Mouse (Mus musculus): ENCODE results near the gene Xpr1. TPM values are rescaled to one million over a fixed set of nuclear protein-coding genes. Genes with fewer than 3 reads are reported as not detected.

The Xpr1 gene
- polyA plus RNA-seq, 1 experiment from 2014 or later: 57.4 TPM

- H3K27ac ChIP-seq (ENCODE audit: low read length): no peak overlapping the region
- no peak overlapping the region for H3K4me3 ChIP-seq (ENCODE audit: low read depth, low read length)
- H3K9ac ChIP-seq (ENCODE audit: low read depth, low read length): no peak overlapping the region
- peaks cover 7% of the 10 kb centered on the region; the same call in 1 of the 2 replicates for H3K4me1 ChIP-seq (ENCODE audit: control insufficient read depth, insufficient read depth, low read length)
- no peaks in the 10 kb centered on the region for H3K9me3 ChIP-seq (replicated peaks; ENCODE audit: control insufficient read depth, low read length, poor library complexity, severe bottlenecking)
- no peak overlapping the region for H3K4me2 ChIP-seq (ENCODE audit: low read length)
- peaks cover 11% of the 10 kb centered on the region for H3K27me3 ChIP-seq (ENCODE audit: control insufficient read depth, insufficient read depth, low read depth, low read length)
- 68% methylated on average over 7 of the region's 7 CpGs for WGBS
- H3K36me3 ChIP-seq (ENCODE audit: control insufficient read depth, insufficient read depth, low read length): no peaks in the 10 kb centered on the region
- ATAC-seq: no peak
These were observed 171.7 kb downstream of the Xpr1 start for GRCm38 (mm10) chr1:155245516-155245915.

GRCm38 (mm10) chr1:155244771-155245211 is 172.4 kb downstream of the Xpr1 start:
- peak overlapping the region; percentile 72 for H3K9ac ChIP-seq (ENCODE audit: low read depth, low read length)
- H3K27ac ChIP-seq (ENCODE audit: low read length): no peak overlapping the region
- no peak for ATAC-seq
- peaks cover 11% of the 10 kb centered on the region for H3K27me3 ChIP-seq (ENCODE audit: control insufficient read depth, insufficient read depth, low read depth, low read length)
- H3K4me2 ChIP-seq (ENCODE audit: low read length): peak overlapping the region; percentile 86
- peak overlapping the region; percentile 48 for H3K4me3 ChIP-seq (ENCODE audit: low read depth, low read length)
- H3K4me1 ChIP-seq (ENCODE audit: control insufficient read depth, insufficient read depth, low read length): peaks cover 7% of the 10 kb centered on the region; the same call in 1 of the 2 replicates
- WGBS: 5% methylated on average over 27 of the region's 29 CpGs
- H3K36me3 ChIP-seq (ENCODE audit: control insufficient read depth, insufficient read depth, low read length): no peaks in the 10 kb centered on the region
- H3K9me3 ChIP-seq (replicated peaks; ENCODE audit: control insufficient read depth, low read length, poor library complexity, severe bottlenecking): no peaks in the 10 kb centered on the region

- peaks cover 11% of the 10 kb centered on the region for H3K27me3 ChIP-seq (ENCODE audit: control insufficient read depth, insufficient read depth, low read depth, low read length)
- peak within 1 kb of the TSS; percentile 86 for H3K4me2 ChIP-seq (ENCODE audit: low read length)
- 3% methylated on average over 82 of the region's 85 CpGs for WGBS
- ATAC-seq: peak; percentile 59
- no peaks in the 10 kb centered on the region for H3K36me3 ChIP-seq (ENCODE audit: control insufficient read depth, insufficient read depth, low read length)
- peak within 1 kb of the TSS; percentile 72 for H3K9ac ChIP-seq (ENCODE audit: low read depth, low read length)
- no peak within 1 kb of the TSS for H3K27ac ChIP-seq (ENCODE audit: low read length)
- peaks cover 13% of the 10 kb centered on the region; the same call in 1 of the 2 replicates for H3K4me1 ChIP-seq (ENCODE audit: control insufficient read depth, insufficient read depth, low read length)
- H3K4me3 ChIP-seq (ENCODE audit: low read depth, low read length): peak within 1 kb of the TSS; percentile 48
- no peaks in the 10 kb centered on the region for H3K9me3 ChIP-seq (replicated peaks; ENCODE audit: control insufficient read depth, low read length, poor library complexity, severe bottlenecking)
These were observed 173.1 kb downstream of the Xpr1 start, which contains the start of gene BC034090 for GRCm38 (mm10) chr1:155243797-155244770. Gene BC034090, minus strand, starts transcription at chr1:155244444.

DNA sequence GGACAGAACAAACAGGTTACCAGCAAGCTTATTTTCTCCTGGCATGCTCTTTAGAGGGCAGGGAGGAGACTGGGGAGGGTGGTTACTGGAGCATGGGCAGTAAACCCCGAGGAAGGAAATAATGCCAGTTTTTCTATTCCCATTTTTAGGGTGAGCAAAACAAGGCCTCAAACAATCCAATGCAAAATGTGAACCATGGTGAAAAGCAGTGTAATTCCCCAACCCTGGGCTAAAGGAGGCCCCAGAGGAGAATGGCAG is 174.8 kb downstream of the Xpr1 start:
- Histone ChIP-seq H3K4me1 (ENCODE audit: control insufficient read depth, insufficient read depth, low read length) (peaks cover 15% of the 10 kb centered on the region), H3K9me3 (replicated peaks; ENCODE audit: control insufficient read depth, low read length, poor library complexity, severe bottlenecking) (no peaks in the 10 kb centered on the region), H3K27ac (ENCODE audit: low read length) (no peak overlapping the region), H3K9ac (ENCODE audit: low read depth, low read length) (no peak overlapping the region), H3K4me2 (ENCODE audit: low read length) (no peak overlapping the region), H3K27me3 (ENCODE audit: control insufficient read depth, insufficient read depth, low read depth, low read length) (peaks cover 11% of the 10 kb centered on the region), H3K36me3 (ENCODE audit: control insufficient read depth, insufficient read depth, low read length) (no peaks in the 10 kb centered on the region), H3K4me3 (ENCODE audit: low read depth, low read length) (no peak overlapping the region)
- 69% methylated on average over 1 of the region's 1 CpGs for WGBS
- ATAC-seq: no peak

GRCm38 (mm10) chr1:155241701-155242487 is 175.3 kb downstream of the Xpr1 start:
- ATAC-seq: no peak
- no peak overlapping the region for H3K9ac ChIP-seq (ENCODE audit: low read depth, low read length)
- H3K36me3 ChIP-seq (ENCODE audit: control insufficient read depth, insufficient read depth, low read length): no peaks in the 10 kb centered on the region
- H3K4me2 ChIP-seq (ENCODE audit: low read length): no peak overlapping the region
- no peak overlapping the region for H3K4me3 ChIP-seq (ENCODE audit: low read depth, low read length)
- H3K27ac ChIP-seq (ENCODE audit: low read length): no peak overlapping the region
- 79% methylated on average over 12 of the region's 12 CpGs for WGBS
- H3K4me1 ChIP-seq (ENCODE audit: control insufficient read depth, insufficient read depth, low read length): peaks cover 19% of the 10 kb centered on the region
- peaks cover 11% of the 10 kb centered on the region for H3K27me3 ChIP-seq (ENCODE audit: control insufficient read depth, insufficient read depth, low read depth, low read length)
- H3K9me3 ChIP-seq (replicated peaks; ENCODE audit: control insufficient read depth, low read length, poor library complexity, severe bottlenecking): no peaks in the 10 kb centered on the region

DNA sequence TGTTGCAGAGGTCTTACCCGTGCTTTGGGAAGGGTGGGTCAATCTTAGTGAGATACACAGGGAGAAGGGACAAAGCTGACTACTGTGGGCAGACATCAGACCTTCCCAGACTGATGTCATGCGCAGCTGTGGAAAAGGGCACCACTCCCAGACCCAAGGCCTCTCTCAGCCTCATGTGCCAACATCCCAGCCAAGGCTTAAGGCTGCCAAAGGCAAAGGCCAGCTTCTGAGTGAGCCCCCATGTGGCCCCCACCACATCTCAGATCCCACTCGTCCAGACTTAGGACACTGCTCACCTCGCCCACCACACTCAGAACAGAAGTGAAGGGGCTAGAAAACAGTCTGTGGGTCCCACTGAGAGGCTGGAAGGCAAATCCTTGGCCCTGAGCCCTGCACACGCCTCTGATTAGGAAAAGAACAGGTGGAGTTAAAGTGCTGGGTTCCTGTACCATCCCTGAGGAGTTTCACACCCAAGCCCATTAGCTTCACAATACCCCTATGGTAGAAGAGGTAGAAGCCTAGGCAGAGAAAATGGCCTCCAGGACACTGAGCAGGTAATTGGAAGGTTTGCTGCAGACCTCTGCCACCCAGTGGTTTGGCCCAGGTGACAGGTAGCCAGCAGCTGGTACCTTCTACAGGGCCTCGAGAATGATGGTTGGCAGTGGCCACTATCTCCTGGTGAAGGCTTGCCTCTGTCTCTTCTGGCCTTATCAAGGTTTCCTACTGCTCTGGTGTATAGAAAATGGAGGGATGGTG is 177.1 kb downstream of the Xpr1 start:
- Histone ChIP-seq H3K9me3 (replicated peaks; ENCODE audit: control insufficient read depth, low read length, poor library complexity, severe bottlenecking) (no peaks in the 10 kb centered on the region), H3K4me1 (ENCODE audit: control insufficient read depth, insufficient read depth, low read length) (peaks cover 31% of the 10 kb centered on the region), H3K27me3 (ENCODE audit: control insufficient read depth, insufficient read depth, low read depth, low read length) (peaks cover 4% of the 10 kb centered on the region), H3K27ac (ENCODE audit: low read length) (no peak overlapping the region), H3K36me3 (ENCODE audit: control insufficient read depth, insufficient read depth, low read length) (no peaks in the 10 kb centered on the region), H3K4me3 (ENCODE audit: low read depth, low read length) (no peak overlapping the region), H3K9ac (ENCODE audit: low read depth, low read length) (no peak overlapping the region), H3K4me2 (ENCODE audit: low read length) (no peak overlapping the region)
- 90% methylated on average over 6 of the region's 6 CpGs for WGBS
- no peak for ATAC-seq

GRCm38 (mm10) chr1:155239169-155239568 is 178.0 kb downstream of the Xpr1 start:
- no peak for ATAC-seq
- Histone ChIP-seq H3K27me3 (ENCODE audit: control insufficient read depth, insufficient read depth, low read depth, low read length) (no peaks in the 10 kb centered on the region), H3K36me3 (ENCODE audit: control insufficient read depth, insufficient read depth, low read length) (no peaks in the 10 kb centered on the region), H3K27ac (ENCODE audit: low read length) (no peak overlapping the region), H3K9me3 (replicated peaks; ENCODE audit: control insufficient read depth, low read length, poor library complexity, severe bottlenecking) (no peaks in the 10 kb centered on the region), H3K4me2 (ENCODE audit: low read length) (no peak overlapping the region), H3K4me3 (ENCODE audit: low read depth, low read length) (no peak overlapping the region), H3K4me1 (ENCODE audit: control insufficient read depth, insufficient read depth, low read length) (peaks cover 33% of the 10 kb centered on the region), H3K9ac (ENCODE audit: low read depth, low read length) (peak overlapping the region; percentile 22; the same call in 1 of the 2 replicates)
- 43% methylated on average over 4 of the region's 4 CpGs for WGBS

DNA sequence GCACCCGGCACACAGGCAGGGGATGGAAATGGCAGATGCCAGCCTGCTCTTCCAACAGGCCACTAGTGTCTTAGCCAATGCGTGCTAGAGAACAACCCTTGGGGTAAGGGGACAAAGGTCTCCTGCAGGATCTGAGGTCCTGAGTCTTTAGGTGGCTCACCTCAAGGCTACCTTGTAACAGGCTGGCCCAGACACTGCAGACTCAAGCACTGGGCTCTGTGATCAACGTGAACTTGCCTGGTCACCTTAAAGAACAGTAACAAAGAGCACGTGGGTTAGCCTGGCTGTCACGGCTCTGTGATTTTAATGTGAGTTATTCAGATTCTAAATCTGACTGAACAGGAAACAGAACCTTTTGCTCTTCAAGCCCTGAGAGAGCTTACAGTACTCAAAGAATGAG is 179.1 kb downstream of the Xpr1 start:
- Histone ChIP-seq H3K4me3 (ENCODE audit: low read depth, low read length) (no peak overlapping the region), H3K27me3 (ENCODE audit: control insufficient read depth, insufficient read depth, low read depth, low read length) (no peaks in the 10 kb centered on the region), H3K4me1 (ENCODE audit: control insufficient read depth, insufficient read depth, low read length) (peaks cover 41% of the 10 kb centered on the region), H3K9ac (ENCODE audit: low read depth, low read length) (no peak overlapping the region), H3K4me2 (ENCODE audit: low read length) (no peak overlapping the region), H3K27ac (ENCODE audit: low read length) (no peak overlapping the region), H3K36me3 (ENCODE audit: control insufficient read depth, insufficient read depth, low read length) (no peaks in the 10 kb centered on the region), H3K9me3 (replicated peaks; ENCODE audit: control insufficient read depth, low read length, poor library complexity, severe bottlenecking) (no peaks in the 10 kb centered on the region)
- ATAC-seq: no peak
- WGBS: 77% methylated on average over 5 of the region's 5 CpGs

Data from midbrain, embryonic 16.5 days (tissue).